Mouse (Mus musculus) MEL (cell line): ENCODE data around the gene Cwc22. TPM values are rescaled to one million over a fixed set of nuclear protein-coding genes. Genes with fewer than 3 reads are reported as not detected.

Experiments
- DNase-seq: peaks from one replicate; pipeline ENCODE4 v3.0.0; 2011; ENCODE audit warnings: low read depth, low spot score
- H3K27ac ChIP-seq: 2 replicates; pipeline ENCODE4 v1.5.1; 2012; ENCODE audit warnings: low read depth, mild to moderate bottlenecking, control low read depth, low read length, moderate library complexity; ENCODE audit not compliant: control insufficient read depth
- H3K27me3 ChIP-seq, 2 experiments: fragments of 150-350 bp in 1 of 2; sonication (generic) in 1 of 2; 2 replicates each; pipeline ENCODE4 v1.6.1; 2012; ENCODE audit warnings: low read length in 2 of 2, mild to moderate bottlenecking in 2 of 2, improper control_type of control experiment in 1 of 2, moderate library complexity in 1 of 2; ENCODE audit not compliant: insufficient read depth in 2 of 2, control insufficient read depth in 1 of 2
- H3K36me3 ChIP-seq, 2 experiments: 2 replicates each; pipeline ENCODE4 v1.6.1; 2012 to 2014; ENCODE audit warnings: low read length in 2 of 2, improper control_type of control experiment in 1 of 2, inconsistent platforms in 1 of 2, mild to moderate bottlenecking in 1 of 2; ENCODE audit not compliant: insufficient read depth in 2 of 2, control insufficient read depth in 1 of 2
- H3K4me1 ChIP-seq, 2 experiments: fragments of 150-350 bp in 1 of 2; sonication (generic) in 1 of 2; 2 replicates each; pipeline ENCODE4 v1.6.1; 2012; ENCODE audit warnings: low read length in 2 of 2, improper control_type of control experiment in 1 of 2, mild to moderate bottlenecking in 1 of 2; ENCODE audit not compliant: insufficient read depth in 2 of 2, control insufficient read depth in 1 of 2
- H3K4me3 ChIP-seq, 2 experiments: fragments of 150-350 bp in 1 of 2; sonication (generic) in 1 of 2; 2 replicates each; pipeline ENCODE4 v1.5.1; 2012; ENCODE audit warnings: low read depth in 2 of 2, low read length in 2 of 2, mild to moderate bottlenecking in 2 of 2, moderate library complexity in 2 of 2, control low read depth in 1 of 2, improper control_type of control experiment in 1 of 2; ENCODE audit not compliant: control insufficient read depth in 1 of 2, insufficient read depth in 1 of 2
- H3K79me2 ChIP-seq: 2 replicates; pipeline ENCODE4 v1.6.1; 2012; ENCODE audit warnings: mild to moderate bottlenecking, low read length, moderate library complexity; ENCODE audit not compliant: control insufficient read depth, poor library complexity, insufficient read depth
- H3K9ac ChIP-seq: 2 replicates; pipeline ENCODE4 v1.6.1; 2012; ENCODE audit warnings: low read depth, mild to moderate bottlenecking, control low read depth, low read length, moderate library complexity; ENCODE audit not compliant: control insufficient read depth, poor library complexity, severe bottlenecking
- H3K9me3 ChIP-seq: fragments of 150-350 bp; sonication (generic); replicated peaks from 2 replicates; pipeline ENCODE4 v1.6.1; 2012; ENCODE audit warnings: mild to moderate bottlenecking, low read length, improper control_type of control experiment, moderate library complexity; ENCODE audit not compliant: insufficient read depth
- CHD1 ChIP-seq: IDR thresholded peaks from 2 replicates; pipeline ENCODE4 v1.6.1; 2012; ENCODE audit warnings: low read depth, mild to moderate bottlenecking, inconsistent platforms, low read length, improper control_type of control experiment
- EP300 ChIP-seq, 2 experiments: IDR thresholded peaks; 2 replicates each; pipeline ENCODE4 v1.6.1; 2011; ENCODE audit warnings: improper control_type of control experiment in 2 of 2, low read length in 2 of 2, low read depth in 1 of 2, mild to moderate bottlenecking in 1 of 2
- ETS1 ChIP-seq: IDR thresholded peaks from 2 replicates; pipeline ENCODE4 v1.6.1; 2012; ENCODE audit warnings: low read depth, mild to moderate bottlenecking, inconsistent platforms, low read length, improper control_type of control experiment, moderate library complexity
- GABPA ChIP-seq: IDR thresholded peaks from 2 replicates; pipeline ENCODE4 v1.6.1; 2012; ENCODE audit warnings: low read depth, mild to moderate bottlenecking, inconsistent platforms, low read length, improper control_type of control experiment, moderate library complexity
- JUND ChIP-seq: IDR thresholded peaks from 2 replicates; pipeline ENCODE4 v1.6.1; 2011; ENCODE audit warnings: low read depth, mild to moderate bottlenecking, improper control_type of control experiment, low read length
- KAT2A ChIP-seq: conservative IDR thresholded peaks from 2 replicates; pipeline ENCODE4 v1.6.1; 2012; ENCODE audit warnings: low read depth, low read length, improper control_type of control experiment, inconsistent platforms
- MAFK ChIP-seq: IDR thresholded peaks from 2 replicates; pipeline ENCODE4 v1.6.1; 2011; ENCODE audit warnings: low read depth, mild to moderate bottlenecking, low read length, improper control_type of control experiment, borderline replicate concordance
- MAX ChIP-seq: IDR thresholded peaks from 2 replicates; pipeline ENCODE4 v1.6.1; 2011; ENCODE audit warnings: low read length, improper control_type of control experiment
- MEF2A ChIP-seq: IDR thresholded peaks from 2 replicates; pipeline ENCODE4 v1.6.1; 2014; ENCODE audit warnings: low read depth, mild to moderate bottlenecking, inconsistent platforms, low read length, improper control_type of control experiment; ENCODE audit not compliant: poor library complexity, insufficient replicate concordance, severe bottlenecking; ENCODE audit errors: extremely low read depth
- MXI1 ChIP-seq: IDR thresholded peaks from 2 replicates; pipeline ENCODE4 v1.6.1; 2011; ENCODE audit warnings: mild to moderate bottlenecking, low read depth, low read length, improper control_type of control experiment
- MYB ChIP-seq: IDR thresholded peaks from 2 replicates; pipeline ENCODE4 v1.6.1; 2011; ENCODE audit warnings: mild to moderate bottlenecking, low read depth, low read length, improper control_type of control experiment
- MYC ChIP-seq: IDR thresholded peaks from 2 replicates; pipeline ENCODE4 v1.6.1; 2011; ENCODE audit warnings: low read depth, mild to moderate bottlenecking, low read length, improper control_type of control experiment, moderate library complexity
- POLR2A ChIP-seq, 2 experiments: IDR thresholded peaks; 2 replicates each; pipeline ENCODE4 v1.6.1; 2011 to 2012; ENCODE audit warnings: low read length in 2 of 2, mild to moderate bottlenecking in 2 of 2, control low read depth in 1 of 2, improper control_type of control experiment in 1 of 2, low read depth in 1 of 2, moderate library complexity in 1 of 2; ENCODE audit not compliant: control insufficient read depth in 1 of 2, insufficient read depth in 1 of 2, poor library complexity in 1 of 2
- POLR2AphosphoS5 ChIP-seq: IDR thresholded peaks from 2 replicates; pipeline ENCODE4 v1.6.1; 2012; ENCODE audit warnings: low read depth, borderline replicate concordance, mild to moderate bottlenecking, inconsistent platforms, low read length, moderate library complexity, mixed read lengths
- RAD21 ChIP-seq: IDR thresholded peaks from 2 replicates; pipeline ENCODE4 v1.6.1; 2011; ENCODE audit warnings: mild to moderate bottlenecking, low read depth, low read length, improper control_type of control experiment
- RCOR1 ChIP-seq: IDR thresholded peaks from 2 replicates; pipeline ENCODE4 v1.6.1; 2012; ENCODE audit warnings: low read depth, mild to moderate bottlenecking, inconsistent platforms, low read length, improper control_type of control experiment
- SIN3A ChIP-seq: IDR thresholded peaks from 2 replicates; pipeline ENCODE4 v1.6.1; 2012; ENCODE audit warnings: low read length, improper control_type of control experiment, inconsistent platforms
- TCF12 ChIP-seq: IDR thresholded peaks from 2 replicates; pipeline ENCODE4 v1.6.1; 2014; ENCODE audit warnings: low read depth, mild to moderate bottlenecking, inconsistent platforms, low read length, improper control_type of control experiment, moderate library complexity
- UBTF ChIP-seq: IDR thresholded peaks from 2 replicates; pipeline ENCODE4 v1.6.1; 2012; ENCODE audit warnings: low read depth, mild to moderate bottlenecking, inconsistent platforms, low read length, improper control_type of control experiment, moderate library complexity, borderline replicate concordance; ENCODE audit not compliant: insufficient read depth
- USF1 ChIP-seq: IDR thresholded peaks from 2 replicates; pipeline ENCODE4 v1.6.1; 2014; ENCODE audit warnings: low read depth, mild to moderate bottlenecking, inconsistent platforms, low read length, improper control_type of control experiment, moderate library complexity
- ZKSCAN1 ChIP-seq: IDR thresholded peaks from 2 replicates; pipeline ENCODE4 v1.6.1; 2012; ENCODE audit warnings: low read depth, mild to moderate bottlenecking, inconsistent platforms, low read length, improper control_type of control experiment, moderate library complexity
- ZMIZ1 ChIP-seq: IDR thresholded peaks from 2 replicates; pipeline ENCODE4 v1.6.1; 2012; ENCODE audit warnings: low read depth, mild to moderate bottlenecking, inconsistent platforms, low read length, improper control_type of control experiment, moderate library complexity
- polyA plus RNA-seq, 2 experiments: library from polyadenylated mRNA; stranded (reverse) in 1 of 2; unstranded in 1 of 2; fragments of >175 nt in 1 of 2; fragments of >200 nt in 1 of 2; gene quantifications; 2 replicates each; pipeline versions ENCODE4 v1.2.1 to v1.2.4; 2012; ENCODE audit warnings: low replicate concordance in 2 of 2, low read depth in 1 of 2; ENCODE audit not compliant: insufficient read length in 2 of 2, insufficient read depth in 1 of 2, missing spikeins in 1 of 2
- total RNA-seq: library from RNA; depleted of rRNA; stranded (reverse); fragments of 300-350 nt; gene quantifications from 2 replicates; pipeline ENCODE4 v1.2.3, GENCODE M21; 2012

The Cwc22 gene
- total and polyA plus RNA-seq, 3 experiments = 54.0 to 72.7 TPM; not detected in 1

DNA sequence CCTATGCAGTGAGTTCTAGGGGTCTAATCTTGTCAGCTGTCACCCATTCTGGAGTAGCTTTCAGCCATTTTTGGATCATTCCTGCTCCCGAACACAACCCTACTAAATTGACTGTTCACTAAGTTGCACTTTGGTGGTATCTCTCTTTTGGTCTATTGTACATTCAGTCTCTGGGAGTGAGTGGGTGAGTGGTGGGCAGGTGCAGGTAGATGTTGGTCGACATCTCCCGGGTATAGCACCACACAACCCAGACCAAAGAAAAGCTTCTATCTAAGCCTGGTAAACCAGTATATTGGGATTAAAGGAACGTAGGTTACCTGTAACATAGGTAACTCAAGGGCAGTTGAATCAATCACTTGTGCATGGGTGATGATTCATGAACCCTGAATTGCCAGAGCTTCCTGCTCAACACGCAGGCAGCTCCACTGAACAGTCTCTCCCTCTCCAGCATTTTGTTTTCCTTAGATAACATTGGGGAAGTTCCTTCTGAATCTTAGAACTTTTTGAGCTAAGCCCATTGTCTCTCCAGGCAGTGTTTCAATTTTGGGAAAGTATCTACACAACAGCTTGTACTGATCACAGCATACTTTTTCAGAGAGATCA is 55.2 kb downstream of the Cwc22 start:
- H3K27ac ChIP-seq = no peak overlapping the region
- TF ChIP-seq RCOR1 (no peak), RAD21 (no peak), POLR2A (IDR thresholded peaks at IDR 0.05; ENCODE audit: control insufficient read depth in 1 of 2, insufficient read depth in 1 of 2, low read depth in 1 of 2, low read length in 2 of 2, poor library complexity in 1 of 2) (no peak), SIN3A (no peak), ZMIZ1 (no peak), CHD1 (no peak), MYB (no peak), JUND (no peak), MYC (no peak), USF1 (no peak), EP300 (IDR thresholded peaks at IDR 0.05; ENCODE audit: low read depth in 1 of 2, low read length in 2 of 2) (no peak), TCF12 (no peak), ZKSCAN1 (no peak)
- no peaks in the 10 kb centered on the region for H3K4me1 ChIP-seq
- no peak overlapping the region for H3K9ac ChIP-seq
- peaks cover 0 to 4% of the 10 kb centered on the region in 2 experiments; a peak in 2 of 4 replicates for H3K36me3 ChIP-seq
- H3K9me3 ChIP-seq = no peaks in the 10 kb centered on the region
- H3K27me3 ChIP-seq = no peaks in the 10 kb centered on the region
- no peak for DNase-seq
- H3K79me2 ChIP-seq = no peaks in the 10 kb centered on the region
- H3K4me3 ChIP-seq = no peak overlapping the region

DNA sequence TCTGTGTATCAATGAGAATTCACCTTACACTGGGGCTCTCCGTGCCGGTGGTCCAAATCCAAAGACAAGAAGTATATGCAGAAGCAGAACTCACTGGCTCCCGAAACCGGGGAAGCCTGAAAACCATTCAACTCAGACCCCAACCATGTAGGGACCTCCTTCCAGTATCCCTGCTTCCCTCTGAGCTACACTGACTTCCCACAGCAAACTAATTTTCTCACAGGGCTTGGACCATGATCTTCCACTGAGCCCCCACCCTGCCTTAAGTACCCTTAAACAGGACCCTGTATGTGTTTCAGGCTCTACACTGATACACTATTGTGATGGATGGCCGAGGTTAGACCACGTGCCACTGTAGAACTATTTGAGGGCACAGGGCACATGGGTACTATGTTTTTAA is 56.2 kb downstream of the Cwc22 start:
- Histone ChIP-seq H3K4me1 (no peaks in the 10 kb centered on the region), H3K9ac (no peak overlapping the region), H3K36me3 (peaks cover 0 to 2% of the 10 kb centered on the region in 2 experiments; a peak in 1 of 4 replicates), H3K27ac (no peak overlapping the region), H3K4me3 (no peak overlapping the region), H3K79me2 (no peaks in the 10 kb centered on the region), H3K9me3 (no peaks in the 10 kb centered on the region), H3K27me3 (no peaks in the 10 kb centered on the region)
- DNase-seq = no peak
- TF ChIP-seq MXI1 (no peak), GABPA (no peak), MEF2A (no peak), UBTF (no peak), MAX (no peak), RCOR1 (no peak), ETS1 (no peak), KAT2A (no peak), MAFK (no peak), POLR2AphosphoS5 (no peak), ZMIZ1 (no peak)
